Mouse (Mus musculus): ENCODE results near the gene Slc1a7. TPM values are rescaled to one million over a fixed set of nuclear protein-coding genes. Genes with fewer than 3 reads are reported as not detected.

Slc1a7 gene
- polyA plus RNA-seq, 1 experiment from 2014 or later, result not detected

- ATAC-seq, result no peak
- Histone ChIP-seq H3K27ac (no peak overlapping the region), H3K4me2 (replicated peaks) (no peak overlapping the region), H3K9me3 (no peaks in the 10 kb centered on the region), H3K27me3 (no peaks in the 10 kb centered on the region), H3K36me3 (no peaks in the 10 kb centered on the region), H3K4me1 (replicated peaks) (no peaks in the 10 kb centered on the region), H3K9ac (replicated peaks) (no peak overlapping the region), H3K4me3 (replicated peaks) (no peak overlapping the region)
- 77% methylated on average over 7 of the region's 7 CpGs for WGBS
These were observed 6.9 kb downstream of the Slc1a7 start for GRCm38 (mm10) chr4:107975004-107975403.

GRCm38 (mm10) chr4:107977593-107977992, 9.5 kb downstream of the Slc1a7 start:
- no peak overlapping the region for H3K27ac ChIP-seq
- H3K4me2 ChIP-seq (replicated peaks), result no peak overlapping the region
- no peaks in the 10 kb centered on the region for H3K9me3 ChIP-seq
- H3K4me1 ChIP-seq (replicated peaks), result no peaks in the 10 kb centered on the region
- no peak overlapping the region for H3K9ac ChIP-seq (replicated peaks)
- no peak overlapping the region for H3K4me3 ChIP-seq (replicated peaks)
- H3K27me3 ChIP-seq, result no peaks in the 10 kb centered on the region
- WGBS, result 69% methylated on average over 3 of the region's 4 CpGs
- H3K36me3 ChIP-seq, result no peaks in the 10 kb centered on the region
- ATAC-seq, result no peak

- WGBS, result 29% methylated on average over 2 of the region's 2 CpGs
- Histone ChIP-seq H3K4me3 (replicated peaks) (no peak overlapping the region), H3K27ac (no peak overlapping the region), H3K9ac (replicated peaks) (no peak overlapping the region), H3K27me3 (no peaks in the 10 kb centered on the region), H3K4me1 (replicated peaks) (no peaks in the 10 kb centered on the region), H3K9me3 (no peaks in the 10 kb centered on the region), H3K36me3 (no peaks in the 10 kb centered on the region), H3K4me2 (replicated peaks) (no peak overlapping the region)
- no peak for ATAC-seq
These were observed 11.4 kb downstream of the Slc1a7 start for GRCm38 (mm10) chr4:107979530-107979929.

- 75% methylated on average over 6 of the region's 6 CpGs for WGBS
These were observed 12.0 kb downstream of the Slc1a7 start for GRCm38 (mm10) chr4:107980002-107980600.

GRCm38 (mm10) chr4:107983717-107984116, 15.6 kb downstream of the Slc1a7 start:
- Histone ChIP-seq H3K4me2 (replicated peaks) (no peak overlapping the region), H3K4me1 (replicated peaks) (no peaks in the 10 kb centered on the region), H3K27me3 (peaks cover under 1% of the 10 kb centered on the region; the same call in 1 of the 2 replicates), H3K4me3 (replicated peaks) (no peak overlapping the region), H3K36me3 (no peaks in the 10 kb centered on the region), H3K9ac (replicated peaks) (no peak overlapping the region), H3K27ac (no peak overlapping the region), H3K9me3 (no peaks in the 10 kb centered on the region)
- ATAC-seq, result no peak
- 88% methylated on average over 1 of the region's 1 CpGs for WGBS

More at GRCm38 (mm10) chr4:107980002-107980600, 12.0 kb downstream of the Slc1a7 start:
- Histone ChIP-seq H3K4me1 (replicated peaks) (no peaks in the 10 kb centered on the region), H3K4me2 (replicated peaks) (no peak overlapping the region), H3K36me3 (no peaks in the 10 kb centered on the region), H3K9me3 (no peaks in the 10 kb centered on the region), H3K27ac (no peak overlapping the region), H3K27me3 (no peaks in the 10 kb centered on the region), H3K9ac (replicated peaks) (no peak overlapping the region), H3K4me3 (replicated peaks) (no peak overlapping the region)
- no peak for ATAC-seq

GRCm38 (mm10) chr4:107984282-107984981, 16.3 kb downstream of the Slc1a7 start:
- ATAC-seq, result no peak
- Histone ChIP-seq H3K4me1 (replicated peaks) (no peaks in the 10 kb centered on the region), H3K36me3 (no peaks in the 10 kb centered on the region), H3K27me3 (peaks cover 2% of the 10 kb centered on the region; the same call in 1 of the 2 replicates), H3K9me3 (no peaks in the 10 kb centered on the region), H3K4me3 (replicated peaks) (no peak overlapping the region), H3K27ac (no peak overlapping the region), H3K4me2 (replicated peaks) (no peak overlapping the region), H3K9ac (replicated peaks) (no peak overlapping the region)
- WGBS, result 78% methylated on average over 7 of the region's 7 CpGs

- no peak overlapping the region for H3K4me3 ChIP-seq (replicated peaks)
- no peaks in the 10 kb centered on the region for H3K36me3 ChIP-seq
- no peak overlapping the region for H3K27ac ChIP-seq
- 82% methylated on average over 5 of the region's 5 CpGs for WGBS
- no peaks in the 10 kb centered on the region for H3K9me3 ChIP-seq
- no peaks in the 10 kb centered on the region for H3K4me1 ChIP-seq (replicated peaks)
- H3K27me3 ChIP-seq, result peaks cover 9% of the 10 kb centered on the region
- ATAC-seq, result no peak
- no peak overlapping the region for H3K9ac ChIP-seq (replicated peaks)
- H3K4me2 ChIP-seq (replicated peaks), result no peak overlapping the region
These were observed 17.7 kb downstream of the Slc1a7 start for GRCm38 (mm10) chr4:107985812-107986211.

- WGBS, result 91% methylated on average over 11 of the region's 11 CpGs
These were observed 18.4 kb downstream of the Slc1a7 start for GRCm38 (mm10) chr4:107986386-107987168.

GRCm38 (mm10) chr4:107988931-107989330, 20.8 kb downstream of the Slc1a7 start:
- peaks cover 10% of the 10 kb centered on the region for H3K4me1 ChIP-seq (replicated peaks)
- peaks cover 10% of the 10 kb centered on the region for H3K27me3 ChIP-seq
- H3K27ac ChIP-seq, result no peak overlapping the region
- no peak for ATAC-seq
- no peak overlapping the region for H3K4me2 ChIP-seq (replicated peaks)
- H3K36me3 ChIP-seq, result no peaks in the 10 kb centered on the region
- no peaks in the 10 kb centered on the region for H3K9me3 ChIP-seq
- H3K9ac ChIP-seq (replicated peaks), result no peak overlapping the region
- 77% methylated on average over 8 of the region's 8 CpGs for WGBS
- no peak overlapping the region for H3K4me3 ChIP-seq (replicated peaks)

More at GRCm38 (mm10) chr4:107986386-107987168, 18.4 kb downstream of the Slc1a7 start:
- Histone ChIP-seq H3K9me3 (no peaks in the 10 kb centered on the region), H3K36me3 (no peaks in the 10 kb centered on the region), H3K4me1 (replicated peaks) (peaks cover 2% of the 10 kb centered on the region), H3K27ac (no peak overlapping the region), H3K27me3 (peaks cover 10% of the 10 kb centered on the region), H3K4me3 (replicated peaks) (no peak overlapping the region), H3K9ac (replicated peaks) (no peak overlapping the region), H3K4me2 (replicated peaks) (no peak overlapping the region)
- no peak for ATAC-seq

- Histone ChIP-seq H3K4me1 (replicated peaks) (peaks cover 10% of the 10 kb centered on the region), H3K9me3 (peaks cover 3% of the 10 kb centered on the region; the same call in 1 of the 2 replicates), H3K36me3 (no peaks in the 10 kb centered on the region), H3K27me3 (peaks cover 10% of the 10 kb centered on the region), H3K9ac (replicated peaks) (no peak overlapping the region), H3K27ac (no peak overlapping the region), H3K4me2 (replicated peaks) (no peak overlapping the region), H3K4me3 (replicated peaks) (no peak overlapping the region)
- 64% methylated on average over 5 of the region's 5 CpGs for WGBS
- no peak for ATAC-seq
These were observed 22.7 kb downstream of the Slc1a7 start for GRCm38 (mm10) chr4:107990818-107991217.

GRCm38 (mm10) chr4:107991879-107992278, 23.7 kb downstream of the Slc1a7 start:
- no peak for ATAC-seq
- peaks cover 10% of the 10 kb centered on the region for H3K4me1 ChIP-seq (replicated peaks)
- H3K27me3 ChIP-seq, result peaks cover 10% of the 10 kb centered on the region
- H3K4me2 ChIP-seq (replicated peaks), result no peak overlapping the region
- H3K9me3 ChIP-seq, result peaks cover 3% of the 10 kb centered on the region; the same call in 1 of the 2 replicates
- no peak overlapping the region for H3K9ac ChIP-seq (replicated peaks)
- H3K27ac ChIP-seq, result no peak overlapping the region
- 8% methylated on average over 6 of the region's 6 CpGs for WGBS
- H3K36me3 ChIP-seq, result no peaks in the 10 kb centered on the region
- no peak overlapping the region for H3K4me3 ChIP-seq (replicated peaks)

GRCm38 (mm10) chr4:107995011-107995410, 26.9 kb downstream of the Slc1a7 start:
- no peak overlapping the region for H3K4me2 ChIP-seq (replicated peaks)
- ATAC-seq, result no peak
- no peak overlapping the region for H3K9ac ChIP-seq (replicated peaks)
- H3K27ac ChIP-seq, result no peak overlapping the region
- H3K36me3 ChIP-seq, result no peaks in the 10 kb centered on the region
- peaks cover 3% of the 10 kb centered on the region; the same call in 1 of the 2 replicates for H3K9me3 ChIP-seq
- H3K4me1 ChIP-seq (replicated peaks), result peaks cover 13% of the 10 kb centered on the region
- peaks cover 10% of the 10 kb centered on the region; the same call in 1 of the 2 replicates for H3K27me3 ChIP-seq
- WGBS, result 92% methylated on average over 6 of the region's 6 CpGs
- no peak overlapping the region for H3K4me3 ChIP-seq (replicated peaks)

All from midbrain, embryonic 13.5 days (tissue).